Mouse (Mus musculus) G1E (cell line): ENCODE measurements around the gene Mbnl1.

Experiments used
- CTCF ChIP-seq: IDR thresholded peaks from 2 replicates; pipeline ENCODE4 v1.5.1; 2012; ENCODE audit warnings: low read depth, low read length, inconsistent platforms, mixed read lengths
- GATA1 ChIP-seq: IDR thresholded peaks from 2 replicates; pipeline ENCODE4 v1.6.1; 2012; ENCODE audit warnings: borderline replicate concordance, low read length, inconsistent platforms, mixed read lengths
- POLR2AphosphoS5 ChIP-seq: IDR thresholded peaks from 2 replicates; pipeline ENCODE4 v1.6.1; 2012; ENCODE audit warnings: low read depth, low read length, inconsistent platforms; ENCODE audit not compliant: insufficient replicate concordance
- TAL1 ChIP-seq: conservative IDR thresholded peaks from 2 replicates; pipeline ENCODE4 v1.6.1; 2012; ENCODE audit warnings: low read depth, low read length, inconsistent platforms, mixed read lengths

DNA sequence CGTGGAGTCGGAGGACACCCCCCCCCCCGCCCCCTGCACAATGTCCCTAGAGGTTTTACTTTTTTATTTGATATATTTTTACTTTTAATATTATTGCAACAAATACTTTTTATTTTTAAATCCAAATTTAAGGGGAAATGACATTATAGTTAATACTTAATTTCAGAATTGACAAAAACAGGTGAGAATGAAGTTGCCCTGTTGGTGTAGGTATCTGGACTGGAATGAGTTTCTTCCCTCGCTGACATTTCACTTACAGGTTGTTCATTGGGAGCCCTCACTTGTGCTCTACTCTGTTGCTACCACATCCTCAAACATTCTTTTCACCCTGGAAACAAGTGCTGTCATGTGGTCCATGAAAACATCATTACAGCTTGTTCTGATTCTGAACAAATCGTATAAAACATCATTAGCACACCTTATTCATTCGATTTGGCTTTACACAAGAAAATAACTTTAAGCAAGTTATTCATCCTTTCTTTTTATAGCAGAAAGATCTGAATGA, 4.2 kb downstream of the Mbnl1 start:
- no peak for TF ChIP-seq CTCF
- no peak for TF ChIP-seq TAL1
- TF ChIP-seq POLR2AphosphoS5 = no peak
- no peak for TF ChIP-seq GATA1
